Mouse (Mus musculus): ENCODE data around the gene Daxx.

GRCm38 (mm10) chr17:33899642-33900041 lies 9.6 kb upstream of the Daxx start:
- TF ChIP-seq TAL1 (IDR thresholded peaks at IDR 0.05; ENCODE audit: low read length): no peak
- no peak for TF ChIP-seq GATA1 (IDR thresholded peaks at IDR 0.05; ENCODE audit: low read length)

Data from erythroblast, embryonic 14.5 days (primary cell).